Mouse (Mus musculus) c-Kit-positive CD71-positive TER-119-positive erythroid progenitor cells, embryonic 14.5 days (primary cell): Measurements from ENCODE around the gene Gm49486.
"Not testable (repeated sequence)": the region's sequence is repeated elsewhere in the genome, so short reads cannot be mapped to it uniquely, and the experiment has no call there.

Experiments used
- DNase-seq: peaks from one replicate; pipeline ENCODE4 v3.0.0-alpha.2; 2013; ENCODE audit warnings: low spot score

Gm49486 gene

GRCm38 (mm10) chr15:79225780-79226179 is 3.4 kb upstream of the Gm49486 start:
- DNase-seq = not testable (repeated sequence)

GRCm38 (mm10) chr15:79235268-79235667 is 6.1 kb downstream of the Gm49486 start:
- DNase-seq = no peak

- DNase-seq = no peak
These were observed 8.8 kb downstream of the Gm49486 start for GRCm38 (mm10) chr15:79238036-79238435.

GRCm38 (mm10) chr15:79242574-79243233 is 13.5 kb downstream of the Gm49486 start:
- DNase-seq = no peak

GRCm38 (mm10) chr15:79243234-79244042 is 14.2 kb downstream of the Gm49486 start:
- DNase-seq = peak; percentile 83

GRCm38 (mm10) chr15:79244071-79244893 is 15.1 kb downstream of the Gm49486 start:
- no peak for DNase-seq

GRCm38 (mm10) chr15:79245321-79245720 is 16.1 kb downstream of the Gm49486 start:
- DNase-seq = no peak

- DNase-seq = no peak
These were observed 21.0 kb downstream of the Gm49486 start for GRCm38 (mm10) chr15:79250236-79250635.

GRCm38 (mm10) chr15:79251168-79251567 is 22.0 kb downstream of the Gm49486 start:
- no peak for DNase-seq

- DNase-seq = no peak
These were observed 22.7 kb downstream of the Gm49486 start for GRCm38 (mm10) chr15:79251781-79252491.

- no peak for DNase-seq
These were observed 23.4 kb downstream of the Gm49486 start for GRCm38 (mm10) chr15:79252580-79252979.

- no peak for DNase-seq
These were observed 25.5 kb downstream of the Gm49486 start, which contains the start of gene Slc16a8 for GRCm38 (mm10) chr15:79254661-79255060. Gene Slc16a8, minus strand, starts transcription at chr15:79254761.

GRCm38 (mm10) chr15:79258521-79258920 is 29.3 kb downstream of the Gm49486 start:
- DNase-seq = no peak

- no peak for DNase-seq
These were observed 32.0 kb downstream of the Gm49486 start for GRCm38 (mm10) chr15:79261095-79261725.

GRCm38 (mm10) chr15:79261757-79262156 is 32.6 kb downstream of the Gm49486 start:
- DNase-seq = no peak

GRCm38 (mm10) chr15:79262375-79262774 is 33.2 kb downstream of the Gm49486 start:
- no peak for DNase-seq

- DNase-seq = no peak
These were observed 33.7 kb downstream of the Gm49486 start for GRCm38 (mm10) chr15:79262786-79263309.

GRCm38 (mm10) chr15:79263726-79264125 is 34.5 kb downstream of the Gm49486 start:
- no peak for DNase-seq

- no peak for DNase-seq
These were observed 36.2 kb downstream of the Gm49486 start for GRCm38 (mm10) chr15:79265384-79265783.

GRCm38 (mm10) chr15:79268521-79268920 is 39.3 kb downstream of the Gm49486 start:
- no peak for DNase-seq
